Mouse (Mus musculus) brain, embryonic 14.5 days (tissue): Measurements from ENCODE around the gene Arpp21.

Experiments
- CTCF ChIP-seq: fragments of 200-500 bp; IDR thresholded peaks from 2 replicates; pipeline ENCODE4 v1.5.1; 2012; ENCODE audit warnings: inconsistent platforms, mild to moderate bottlenecking, moderate library complexity, borderline replicate concordance; ENCODE audit not compliant: insufficient read depth, insufficient read length; ENCODE audit errors: extremely low read depth
- POLR2A ChIP-seq: fragments of 200-500 bp; IDR thresholded peaks from 2 replicates; pipeline ENCODE4 v1.6.1; 2012; ENCODE audit warnings: mild to moderate bottlenecking, inconsistent platforms, borderline replicate concordance; ENCODE audit not compliant: poor library complexity, insufficient read depth, insufficient read length, severe bottlenecking; ENCODE audit errors: extremely low read depth

- TF ChIP-seq CTCF (no peak), POLR2A (no peak)
These were observed 111.6 kb downstream of the Arpp21 start for GRCm38 (mm10) chr9:112124184-112124583.
